Mouse (Mus musculus): ENCODE measurements around the gene Vgll4. TPM values are rescaled to one million over a fixed set of nuclear protein-coding genes. Genes with fewer than 3 reads are reported as not detected.
"Not testable (repeated sequence)": the region's sequence is repeated elsewhere in the genome, so short reads cannot be mapped to it uniquely, and the experiment has no call there.

The Vgll4 gene
- polyA plus RNA-seq, 1 experiment from 2014 or later: 54.8 TPM

- DNase-seq (ENCODE audit: low spot score, missing footprints) (no peak), ATAC-seq (ENCODE audit: low FRiP score) (no peak)
- no peaks in the 10 kb centered on the region for H3K36me3 ChIP-seq (ENCODE audit: control insufficient read depth, insufficient read depth, low read length)
- H3K27ac ChIP-seq (ENCODE audit: low read depth, low read length): no peak overlapping the region
- H3K4me2 ChIP-seq: no peak overlapping the region
- 88% methylated on average over 12 of the region's 12 CpGs for WGBS
- no peak overlapping the region for H3K4me3 ChIP-seq (ENCODE audit: low read depth, low read length)
- peaks cover 52% of the 10 kb centered on the region for H3K4me1 ChIP-seq (ENCODE audit: control insufficient read depth, insufficient read depth, low read length)
- H3K27me3 ChIP-seq (ENCODE audit: control insufficient read depth, insufficient read depth, low read length): no peaks in the 10 kb centered on the region
- no peaks in the 10 kb centered on the region; the same call in 1 of the 2 replicates for H3K9me3 ChIP-seq (ENCODE audit: control insufficient read depth, low read length)
- no peak overlapping the region for H3K9ac ChIP-seq (ENCODE audit: low read length)
Measured at GRCm38 (mm10) chr6:114891272-114891671, 78.5 kb downstream of the Vgll4 start.

GRCm38 (mm10) chr6:114890411-114891115 lies 79.2 kb downstream of the Vgll4 start:
- no peaks in the 10 kb centered on the region for H3K27me3 ChIP-seq (ENCODE audit: control insufficient read depth, insufficient read depth, low read length)
- H3K4me3 ChIP-seq (ENCODE audit: low read depth, low read length): no peak overlapping the region
- H3K4me2 ChIP-seq: no peak overlapping the region
- H3K27ac ChIP-seq (ENCODE audit: low read depth, low read length): no peak overlapping the region
- DNase-seq (ENCODE audit: low spot score, missing footprints): no peak
- ATAC-seq (ENCODE audit: low FRiP score): no peak
- peaks cover 52% of the 10 kb centered on the region for H3K4me1 ChIP-seq (ENCODE audit: control insufficient read depth, insufficient read depth, low read length)
- H3K36me3 ChIP-seq (ENCODE audit: control insufficient read depth, insufficient read depth, low read length): peaks cover 3% of the 10 kb centered on the region
- no peaks in the 10 kb centered on the region for H3K9me3 ChIP-seq (ENCODE audit: control insufficient read depth, low read length)
- 54% methylated on average over 19 of the region's 19 CpGs for WGBS
- 0 out of 2 replicates have a peak overlapping the region, but pooled peaks have one; percentile 12 for H3K9ac ChIP-seq (ENCODE audit: low read length)

GRCm38 (mm10) chr6:114889971-114890370 lies 79.8 kb downstream of the Vgll4 start:
- H3K4me2 ChIP-seq; DNase-seq (ENCODE audit: low spot score, missing footprints); H3K27ac ChIP-seq (ENCODE audit: low read depth, low read length); H3K36me3 ChIP-seq (ENCODE audit: control insufficient read depth, insufficient read depth, low read length); H3K9ac ChIP-seq (ENCODE audit: low read length); H3K9me3 ChIP-seq (ENCODE audit: control insufficient read depth, low read length); ATAC-seq (ENCODE audit: low FRiP score); H3K27me3 ChIP-seq (ENCODE audit: control insufficient read depth, insufficient read depth, low read length); H3K4me3 ChIP-seq (ENCODE audit: low read depth, low read length): not testable (repeated sequence)
- WGBS: 56% methylated on average over 3 of the region's 3 CpGs
- H3K4me1 ChIP-seq (ENCODE audit: control insufficient read depth, insufficient read depth, low read length): peaks cover 52% of the 10 kb centered on the region

DNA sequence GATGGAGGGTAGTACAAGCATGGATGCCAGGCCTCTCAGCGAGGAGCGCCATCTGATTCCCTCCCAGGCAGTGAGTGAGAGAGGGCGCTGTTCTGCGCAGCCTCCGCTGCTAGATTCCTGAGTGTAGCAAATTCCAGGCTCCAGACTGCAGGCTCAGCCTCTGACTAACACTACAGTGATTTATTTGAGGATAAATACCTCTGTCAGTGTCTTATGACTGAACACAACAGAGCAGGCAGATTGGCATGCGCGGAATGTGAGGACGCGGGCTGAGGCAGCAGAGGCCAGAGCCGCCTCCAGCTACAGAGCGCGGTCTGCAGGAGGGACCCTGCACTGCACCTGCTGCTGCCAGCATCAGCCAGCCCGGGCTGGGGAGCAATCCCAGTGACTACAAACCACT lies 80.9 kb downstream of the Vgll4 start:
- ATAC-seq (ENCODE audit: low FRiP score) (peak; percentile 74), DNase-seq (ENCODE audit: low spot score, missing footprints) (no peak)
- Histone ChIP-seq H3K36me3 (ENCODE audit: control insufficient read depth, insufficient read depth, low read length) (peaks cover 3% of the 10 kb centered on the region), H3K27me3 (ENCODE audit: control insufficient read depth, insufficient read depth, low read length) (no peaks in the 10 kb centered on the region), H3K27ac (ENCODE audit: low read depth, low read length) (peak overlapping the region; percentile 4; the same call in 1 of the 2 replicates), H3K4me1 (ENCODE audit: control insufficient read depth, insufficient read depth, low read length) (peaks cover 50% of the 10 kb centered on the region), H3K4me3 (ENCODE audit: low read depth, low read length) (no peak overlapping the region), H3K9ac (ENCODE audit: low read length) (peak overlapping the region; percentile 6; the same call in 1 of the 2 replicates), H3K4me2 (no peak overlapping the region), H3K9me3 (ENCODE audit: control insufficient read depth, low read length) (no peaks in the 10 kb centered on the region)
- 15% methylated on average over 13 of the region's 13 CpGs for WGBS

- no peak overlapping the region for H3K9ac ChIP-seq (ENCODE audit: low read length)
- peaks cover 3% of the 10 kb centered on the region for H3K36me3 ChIP-seq (ENCODE audit: control insufficient read depth, insufficient read depth, low read length)
- H3K27ac ChIP-seq (ENCODE audit: low read depth, low read length): no peak overlapping the region
- no peak overlapping the region for H3K4me3 ChIP-seq (ENCODE audit: low read depth, low read length)
- H3K9me3 ChIP-seq (ENCODE audit: control insufficient read depth, low read length): no peaks in the 10 kb centered on the region
- H3K4me1 ChIP-seq (ENCODE audit: control insufficient read depth, insufficient read depth, low read length): peaks cover 48% of the 10 kb centered on the region
- WGBS: 78% methylated on average over 11 of the region's 11 CpGs
- ATAC-seq (ENCODE audit: low FRiP score): no peak
- no peaks in the 10 kb centered on the region for H3K27me3 ChIP-seq (ENCODE audit: control insufficient read depth, insufficient read depth, low read length)
- DNase-seq (ENCODE audit: low spot score, missing footprints): no peak
- H3K4me2 ChIP-seq: no peak overlapping the region
Measured at GRCm38 (mm10) chr6:114886504-114887361, 83.1 kb downstream of the Vgll4 start.

DNA sequence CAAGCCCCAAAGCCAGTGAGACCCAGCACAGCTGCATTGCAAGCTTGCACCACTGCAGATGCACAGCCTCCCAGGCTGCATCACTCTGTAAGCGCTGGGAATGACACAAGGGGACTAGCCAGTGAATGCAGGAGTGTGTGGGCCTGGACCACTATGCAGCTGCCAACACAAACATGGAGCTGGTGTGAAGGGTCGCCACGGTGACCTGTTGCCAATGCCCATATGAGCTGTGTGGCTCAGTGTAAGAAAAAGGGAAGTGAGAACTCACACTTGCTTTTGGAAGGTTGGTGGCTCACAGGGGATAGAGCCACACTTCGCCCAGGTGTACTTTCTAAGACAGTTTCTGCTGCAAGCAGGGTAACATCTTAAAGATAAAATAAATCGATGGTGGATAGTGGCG lies 83.8 kb downstream of the Vgll4 start:
- Histone ChIP-seq H3K4me1 (ENCODE audit: control insufficient read depth, insufficient read depth, low read length) (peaks cover 47% of the 10 kb centered on the region), H3K9ac (ENCODE audit: low read length) (no peak overlapping the region), H3K4me3 (ENCODE audit: low read depth, low read length) (no peak overlapping the region), H3K36me3 (ENCODE audit: control insufficient read depth, insufficient read depth, low read length) (peaks cover 3% of the 10 kb centered on the region), H3K27ac (ENCODE audit: low read depth, low read length) (no peak overlapping the region), H3K9me3 (ENCODE audit: control insufficient read depth, low read length) (no peaks in the 10 kb centered on the region), H3K4me2 (no peak overlapping the region), H3K27me3 (ENCODE audit: control insufficient read depth, insufficient read depth, low read length) (no peaks in the 10 kb centered on the region)
- no peak for DNase-seq (ENCODE audit: low spot score, missing footprints)
- no peak for ATAC-seq (ENCODE audit: low FRiP score)
- WGBS: 93% methylated on average over 6 of the region's 6 CpGs

- H3K4me3 ChIP-seq (ENCODE audit: low read depth, low read length): no peak overlapping the region
- peaks cover 3% of the 10 kb centered on the region for H3K36me3 ChIP-seq (ENCODE audit: control insufficient read depth, insufficient read depth, low read length)
- no peak overlapping the region for H3K9ac ChIP-seq (ENCODE audit: low read length)
- H3K27ac ChIP-seq (ENCODE audit: low read depth, low read length): no peak overlapping the region
- H3K4me2 ChIP-seq: no peak overlapping the region
- no peaks in the 10 kb centered on the region for H3K9me3 ChIP-seq (ENCODE audit: control insufficient read depth, low read length)
- H3K4me1 ChIP-seq (ENCODE audit: control insufficient read depth, insufficient read depth, low read length): peaks cover 42% of the 10 kb centered on the region
- DNase-seq (ENCODE audit: low spot score, missing footprints): no peak
- ATAC-seq (ENCODE audit: low FRiP score): no peak
- H3K27me3 ChIP-seq (ENCODE audit: control insufficient read depth, insufficient read depth, low read length): no peaks in the 10 kb centered on the region
- 82% methylated on average over 5 of the region's 5 CpGs for WGBS
Measured at GRCm38 (mm10) chr6:114885129-114885528, 84.7 kb downstream of the Vgll4 start.

DNA sequence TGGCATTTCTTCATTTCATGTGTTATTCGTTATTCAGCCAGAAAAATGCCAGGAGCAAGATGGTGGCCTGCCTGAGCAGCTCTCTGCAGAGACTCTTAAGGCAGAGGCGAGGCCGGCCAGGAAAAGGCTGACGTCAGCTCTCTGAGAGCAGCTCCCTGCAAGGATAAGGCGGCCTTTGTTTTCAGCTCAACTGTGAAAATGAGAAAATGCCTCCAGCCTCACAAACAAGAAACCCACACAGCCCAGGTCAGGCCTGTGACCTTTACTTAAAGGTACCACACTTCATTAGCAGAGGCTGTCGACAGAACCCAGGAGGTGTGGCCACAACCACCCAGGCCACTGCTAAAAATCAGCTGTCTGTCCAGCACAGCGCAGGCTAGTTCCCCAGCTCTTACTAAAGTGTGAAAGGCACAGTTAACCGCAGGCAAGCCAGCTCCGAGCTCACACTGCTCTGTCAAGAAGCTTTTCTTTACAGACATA lies 86.5 kb downstream of the Vgll4 start:
- Histone ChIP-seq H3K4me3 (ENCODE audit: low read depth, low read length) (no peak overlapping the region), H3K27ac (ENCODE audit: low read depth, low read length) (peak overlapping the region; percentile 94), H3K9me3 (ENCODE audit: control insufficient read depth, low read length) (no peaks in the 10 kb centered on the region), H3K4me2 (peak overlapping the region; percentile 22; the same call in 1 of the 2 replicates), H3K9ac (ENCODE audit: low read length) (peak overlapping the region; percentile 63), H3K36me3 (ENCODE audit: control insufficient read depth, insufficient read depth, low read length) (peaks cover 3% of the 10 kb centered on the region), H3K27me3 (ENCODE audit: control insufficient read depth, insufficient read depth, low read length) (no peaks in the 10 kb centered on the region), H3K4me1 (ENCODE audit: control insufficient read depth, insufficient read depth, low read length) (peaks cover 37% of the 10 kb centered on the region)
- peak; percentile 96 for DNase-seq (ENCODE audit: low spot score, missing footprints)
- peak; percentile 90 for ATAC-seq (ENCODE audit: low FRiP score)
- WGBS: 1% methylated on average over 9 of the region's 9 CpGs

DNA sequence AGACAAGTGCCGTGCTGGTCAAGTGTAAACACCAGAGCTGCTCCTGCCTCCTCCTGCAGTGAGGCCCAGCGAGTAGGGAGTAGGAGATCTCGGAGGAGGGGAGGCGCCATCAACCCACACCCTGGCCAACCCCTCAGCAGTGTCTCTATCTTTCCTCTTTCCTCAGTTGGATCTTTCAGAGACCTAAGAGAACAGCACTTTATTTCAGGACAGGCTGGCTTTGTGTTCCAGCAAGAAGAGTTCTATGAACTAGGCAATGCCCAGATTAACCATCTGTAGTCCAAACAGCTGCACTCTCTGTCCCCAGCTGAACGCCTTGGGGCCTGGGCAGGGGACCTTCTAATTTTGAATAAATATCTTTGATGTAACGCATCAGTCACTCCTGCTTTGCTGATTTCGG lies 87.1 kb downstream of the Vgll4 start:
- Histone ChIP-seq H3K4me3 (ENCODE audit: low read depth, low read length) (no peak overlapping the region), H3K9ac (ENCODE audit: low read length) (peak overlapping the region; percentile 63), H3K27ac (ENCODE audit: low read depth, low read length) (peak overlapping the region; percentile 94), H3K36me3 (ENCODE audit: control insufficient read depth, insufficient read depth, low read length) (peaks cover 3% of the 10 kb centered on the region), H3K9me3 (ENCODE audit: control insufficient read depth, low read length) (no peaks in the 10 kb centered on the region), H3K27me3 (ENCODE audit: control insufficient read depth, insufficient read depth, low read length) (no peaks in the 10 kb centered on the region), H3K4me2 (peak overlapping the region; percentile 15; the same call in 1 of the 2 replicates), H3K4me1 (ENCODE audit: control insufficient read depth, insufficient read depth, low read length) (peaks cover 43% of the 10 kb centered on the region)
- 7% methylated on average over 7 of the region's 7 CpGs for WGBS
- DNase-seq (ENCODE audit: low spot score, missing footprints) (no peak), ATAC-seq (ENCODE audit: low FRiP score) (peak; percentile 25)

Measured in midbrain, embryonic 11.5 days (tissue).